Mouse (Mus musculus): ENCODE results near the gene R3hdm4.

Gene R3hdm4

DNA sequence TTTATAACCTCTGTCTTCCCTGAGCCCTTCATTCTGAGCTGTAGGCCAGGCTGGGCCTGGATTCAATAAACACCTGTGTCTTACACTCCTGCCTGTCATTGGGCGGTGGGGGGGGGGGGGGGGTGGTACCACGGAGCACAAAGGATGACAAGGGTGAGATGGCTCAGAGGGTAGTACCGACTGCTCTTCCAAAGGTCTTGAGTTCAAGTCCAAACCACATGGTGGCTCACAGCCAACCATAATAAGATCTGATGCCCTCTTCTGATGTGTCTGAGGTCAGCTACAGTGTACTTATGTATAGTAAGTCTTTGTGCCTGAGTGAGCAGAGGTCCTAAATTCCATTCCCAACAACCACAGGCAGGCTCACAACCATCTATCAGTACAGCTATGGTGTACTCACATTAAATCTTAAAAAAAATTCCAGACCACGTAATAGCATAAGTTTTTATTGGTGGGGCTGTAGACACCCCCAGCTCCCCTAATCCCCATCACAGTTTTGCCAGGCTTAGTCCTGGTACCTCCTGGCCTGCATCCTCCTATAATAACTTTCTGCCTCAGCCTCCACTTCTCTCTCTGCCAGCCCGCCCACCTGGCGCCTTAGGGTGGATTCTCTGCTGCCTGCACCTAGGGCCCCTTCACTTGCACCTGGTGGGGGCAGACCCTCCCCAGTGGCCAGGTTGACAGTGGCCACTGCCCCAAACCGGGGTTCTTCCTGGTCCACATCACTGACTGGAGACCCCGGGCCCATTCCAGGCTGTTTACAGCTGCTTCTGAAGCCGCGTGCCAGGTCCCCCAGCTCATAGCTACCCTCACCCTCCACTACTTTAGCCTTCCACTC is 56.4 kb downstream of the R3hdm4 start:
- no peak for DNase-seq

GRCm38 (mm10) chr10:79862925-79863324 is 58.1 kb downstream of the R3hdm4 start:
- no peak for DNase-seq

DNA sequence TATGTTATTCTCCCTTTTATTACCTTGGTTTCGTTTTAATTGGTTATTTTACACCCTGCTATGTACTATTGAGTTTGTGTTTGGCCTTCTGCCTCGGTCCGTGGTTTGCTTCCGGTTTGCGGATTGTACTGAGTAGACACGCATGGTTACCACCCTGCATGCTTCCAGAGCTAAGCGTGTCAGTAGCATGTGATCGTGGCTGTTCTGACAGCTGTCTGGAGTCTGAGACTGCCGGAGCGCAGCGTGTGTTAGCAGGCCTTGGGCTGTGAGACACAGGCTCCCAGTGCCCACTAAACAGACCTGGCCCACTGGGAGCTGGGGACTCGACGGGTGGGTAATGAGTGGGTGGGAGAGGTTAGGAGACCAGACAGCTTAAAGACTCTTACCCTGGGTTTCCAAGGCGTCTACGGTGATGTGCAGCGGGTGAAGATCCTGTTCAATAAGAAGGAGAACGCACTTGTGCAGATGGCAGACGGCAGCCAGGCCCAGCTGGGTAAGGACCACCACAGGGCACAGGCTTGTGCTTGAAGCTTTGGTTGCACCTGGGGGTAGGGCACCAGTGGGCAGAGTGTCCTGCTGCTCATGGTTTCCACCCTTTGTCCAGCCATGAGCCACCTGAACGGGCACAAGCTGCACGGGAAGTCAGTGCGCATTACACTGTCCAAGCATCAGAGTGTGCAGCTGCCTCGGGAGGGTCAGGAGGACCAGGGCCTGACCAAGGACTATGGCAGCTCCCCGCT is 58.8 kb downstream of the R3hdm4 start:
- no peak for DNase-seq

- no peak for DNase-seq
These were observed 59.6 kb downstream of the R3hdm4 start for GRCm38 (mm10) chr10:79861230-79862048.

DNA sequence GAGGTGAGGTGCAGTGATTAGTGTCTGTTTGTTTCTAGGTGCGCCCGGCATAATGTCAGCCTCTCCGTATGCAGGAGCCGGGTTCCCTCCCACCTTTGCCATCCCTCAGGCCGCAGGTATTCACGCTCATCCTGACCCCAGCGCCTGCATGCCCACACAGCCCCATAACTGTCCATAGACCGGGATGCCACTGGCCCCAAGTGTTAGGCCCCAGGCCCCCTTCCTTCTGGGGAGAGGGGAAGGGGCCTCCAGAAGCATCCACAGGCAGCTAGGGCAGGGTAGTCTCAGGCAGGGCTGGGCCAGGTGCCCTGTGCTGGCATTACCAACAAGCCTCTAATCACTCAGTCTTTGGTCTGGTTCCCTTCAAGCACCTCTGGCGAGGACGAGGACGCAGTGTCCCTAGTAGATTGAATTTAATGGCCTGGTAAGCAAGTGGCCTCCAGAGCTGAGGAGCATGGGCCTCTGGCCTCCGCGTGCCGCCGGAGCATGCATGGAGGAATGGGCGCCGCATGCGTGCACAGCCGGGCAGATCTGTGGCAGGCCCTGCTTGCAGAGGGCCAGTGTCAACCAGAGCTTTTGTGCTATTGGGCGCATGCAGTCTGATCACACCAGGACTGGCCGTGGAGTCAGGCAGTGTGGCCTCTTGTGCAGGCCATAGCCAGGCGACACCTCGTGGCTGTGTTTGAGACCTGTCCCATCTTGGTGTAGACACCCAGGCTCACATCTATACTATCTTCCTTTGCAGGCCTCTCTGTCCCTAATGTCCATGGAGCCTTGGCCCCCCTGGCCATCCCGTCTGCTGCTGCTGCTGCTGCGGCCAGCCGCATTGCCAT is 60.7 kb downstream of the R3hdm4 start:
- no peak for DNase-seq
